Mouse (Mus musculus): Measurements from ENCODE around the gene Ube2d2b.

DNA sequence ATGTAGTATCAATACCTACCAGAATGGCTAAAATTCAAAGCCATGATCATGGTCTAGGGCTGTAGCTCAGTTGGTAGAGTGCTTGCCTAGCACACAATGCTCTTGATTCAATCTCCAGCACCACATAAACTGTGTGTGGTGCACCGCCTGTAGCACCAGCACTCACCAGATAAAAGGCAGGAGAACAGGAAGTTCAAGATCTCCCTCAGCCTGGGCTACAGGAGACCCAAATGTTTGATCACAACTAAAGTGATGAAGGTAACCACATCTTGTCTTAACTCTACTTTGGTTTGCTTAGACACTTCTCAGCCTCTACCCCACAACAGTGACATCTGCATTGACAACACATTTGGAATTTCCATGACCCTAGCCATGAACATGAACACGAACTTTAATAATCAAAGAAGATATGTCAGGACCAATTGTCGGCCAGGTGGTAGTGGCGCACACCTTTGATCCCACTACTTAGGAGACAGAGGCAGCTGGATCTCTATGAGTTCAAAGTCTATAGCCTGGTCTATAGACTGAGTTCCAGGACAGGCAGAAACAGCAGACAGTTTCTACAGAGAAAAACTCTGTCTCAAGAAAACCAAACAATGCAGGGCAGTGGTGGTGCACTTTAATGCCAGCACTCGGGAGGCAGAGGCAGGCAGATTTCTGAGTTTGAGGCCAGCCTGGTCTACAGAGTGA, 10.8 kb downstream of the Ube2d2b start:
- TF ChIP-seq CTCF (IDR thresholded peaks at IDR 0.05; ENCODE audit: low read depth, low read length) = no peak
- no peak for TF ChIP-seq POLR2A (IDR thresholded peaks at IDR 0.05; ENCODE audit: borderline replicate concordance, low read depth, low read length)
